Mouse (Mus musculus): ENCODE results near the gene Taf1c. TPM values are rescaled to one million over a fixed set of nuclear protein-coding genes. Genes with fewer than 3 reads are reported as not detected.

Taf1c gene
- polyA plus RNA-seq, 1 experiment from 2014 or later = 15.5 TPM

- H3K9me3 ChIP-seq = no peaks in the 10 kb centered on the region
- WGBS = 87% methylated on average over 7 of the region's 7 CpGs
- peaks cover 1% of the 10 kb centered on the region; the same call in 1 of the 2 replicates for H3K36me3 ChIP-seq
These were observed 13.6 kb downstream of the Taf1c start for GRCm38 (mm10) chr8:119591456-119591855.

GRCm38 (mm10) chr8:119590348-119590747 is 14.7 kb downstream of the Taf1c start:
- no peaks in the 10 kb centered on the region for H3K4me1 ChIP-seq
- no peak overlapping the region for H3K4me3 ChIP-seq
- 80% methylated on average over 14 of the region's 14 CpGs for WGBS
- no peaks in the 10 kb centered on the region for H3K27me3 ChIP-seq
- no peaks in the 10 kb centered on the region for H3K9me3 ChIP-seq
- no peak overlapping the region for H3K4me2 ChIP-seq (replicated peaks)
- no peaks in the 10 kb centered on the region for H3K36me3 ChIP-seq
- H3K27ac ChIP-seq = no peak overlapping the region
- ATAC-seq (ENCODE audit: insufficient number of reproducible peaks, insufficient read depth, low FRiP score, low TSS enrichment) = no peak
- no peak overlapping the region for H3K9ac ChIP-seq

More at GRCm38 (mm10) chr8:119591456-119591855, 13.6 kb downstream of the Taf1c start:
- no peak for ATAC-seq (ENCODE audit: insufficient number of reproducible peaks, insufficient read depth, low FRiP score, low TSS enrichment)
- H3K4me3 ChIP-seq = no peak overlapping the region
- H3K27me3 ChIP-seq = no peaks in the 10 kb centered on the region
- H3K4me2 ChIP-seq (replicated peaks) = no peak overlapping the region
- H3K4me1 ChIP-seq = no peaks in the 10 kb centered on the region
- H3K27ac ChIP-seq = no peak overlapping the region
- H3K9ac ChIP-seq = no peak overlapping the region

GRCm38 (mm10) chr8:119588844-119589243 is 16.2 kb downstream of the Taf1c start:
- Histone ChIP-seq H3K27me3 (no peaks in the 10 kb centered on the region), H3K9ac (no peak overlapping the region), H3K27ac (no peak overlapping the region), H3K36me3 (no peaks in the 10 kb centered on the region), H3K4me3 (no peak overlapping the region), H3K4me2 (replicated peaks) (no peak overlapping the region), H3K9me3 (no peaks in the 10 kb centered on the region), H3K4me1 (no peaks in the 10 kb centered on the region)
- ATAC-seq (ENCODE audit: insufficient number of reproducible peaks, insufficient read depth, low FRiP score, low TSS enrichment) = no peak
- WGBS = 20% methylated on average over 10 of the region's 10 CpGs

GRCm38 (mm10) chr8:119588321-119588720 is 16.7 kb downstream of the Taf1c start:
- no peak for ATAC-seq (ENCODE audit: insufficient number of reproducible peaks, insufficient read depth, low FRiP score, low TSS enrichment)
- no peak overlapping the region for H3K4me2 ChIP-seq (replicated peaks)
- no peak overlapping the region for H3K9ac ChIP-seq
- no peaks in the 10 kb centered on the region for H3K9me3 ChIP-seq
- no peaks in the 10 kb centered on the region for H3K36me3 ChIP-seq
- WGBS = 66% methylated on average over 4 of the region's 4 CpGs
- no peak overlapping the region for H3K4me3 ChIP-seq
- no peaks in the 10 kb centered on the region for H3K27me3 ChIP-seq
- H3K27ac ChIP-seq = no peak overlapping the region
- no peaks in the 10 kb centered on the region for H3K4me1 ChIP-seq

- Histone ChIP-seq H3K4me1 (no peaks in the 10 kb centered on the region), H3K4me2 (replicated peaks) (peak overlapping the region; percentile 53), H3K9ac (no peak overlapping the region), H3K36me3 (no peaks in the 10 kb centered on the region), H3K27me3 (no peaks in the 10 kb centered on the region), H3K27ac (no peak overlapping the region), H3K4me3 (peak overlapping the region; percentile 30), H3K9me3 (no peaks in the 10 kb centered on the region)
- ATAC-seq (ENCODE audit: insufficient number of reproducible peaks, insufficient read depth, low FRiP score, low TSS enrichment) = no peak
- 25% methylated on average over 22 of the region's 24 CpGs for WGBS
These were observed 19.1 kb downstream of the Taf1c start for GRCm38 (mm10) chr8:119585901-119586300.

- 0 out of 2 replicates have a peak, but pooled peaks cover under 1% of the 10 kb centered on the region for H3K4me1 ChIP-seq
- H3K27me3 ChIP-seq = peaks cover 24% of the 10 kb centered on the region
- H3K4me2 ChIP-seq (replicated peaks) = no peak overlapping the region
- ATAC-seq (ENCODE audit: insufficient number of reproducible peaks, insufficient read depth, low FRiP score, low TSS enrichment) = no peak
- H3K9me3 ChIP-seq = no peaks in the 10 kb centered on the region
- no peak overlapping the region for H3K27ac ChIP-seq
- no peak overlapping the region for H3K4me3 ChIP-seq
- H3K9ac ChIP-seq = no peak overlapping the region
- WGBS = 86% methylated on average over 5 of the region's 5 CpGs
- H3K36me3 ChIP-seq = no peaks in the 10 kb centered on the region
These were observed 24.4 kb downstream of the Taf1c start for GRCm38 (mm10) chr8:119580441-119581161.

GRCm38 (mm10) chr8:119579096-119579495 is 25.9 kb downstream of the Taf1c start:
- peaks cover 5% of the 10 kb centered on the region for H3K4me1 ChIP-seq
- ATAC-seq (ENCODE audit: insufficient number of reproducible peaks, insufficient read depth, low FRiP score, low TSS enrichment) = no peak
- H3K9ac ChIP-seq = no peak overlapping the region
- H3K9me3 ChIP-seq = no peaks in the 10 kb centered on the region
- WGBS = 44% methylated on average over 13 of the region's 13 CpGs
- H3K4me3 ChIP-seq = no peak overlapping the region
- no peaks in the 10 kb centered on the region for H3K36me3 ChIP-seq
- no peak overlapping the region for H3K4me2 ChIP-seq (replicated peaks)
- no peak overlapping the region for H3K27ac ChIP-seq
- peaks cover 32% of the 10 kb centered on the region for H3K27me3 ChIP-seq

- peaks cover 34% of the 10 kb centered on the region for H3K27me3 ChIP-seq
- WGBS = 2% methylated on average over 16 of the region's 16 CpGs
These were observed 29.7 kb downstream of the Taf1c start for GRCm38 (mm10) chr8:119575366-119575726.

GRCm38 (mm10) chr8:119574437-119575365 is 30.3 kb downstream of the Taf1c start, which contains the start of the genes Hsdl1 and Dnaaf1:
Hsdl1 (minus strand) TSS chr8:119575183.
Dnaaf1 (plus strand) TSS chr8:119575235.
- H3K27me3 ChIP-seq = peaks cover 33% of the 10 kb centered on the region
- H3K4me2 ChIP-seq (replicated peaks) = peak within 1 kb of the TSS; percentile 98

More at GRCm38 (mm10) chr8:119575366-119575726, 29.7 kb downstream of the Taf1c start:
- H3K9ac ChIP-seq = peak overlapping the region; percentile 77
- no peaks in the 10 kb centered on the region for H3K9me3 ChIP-seq
- peaks cover 17% of the 10 kb centered on the region for H3K4me1 ChIP-seq
- no peak overlapping the region for H3K27ac ChIP-seq
- H3K4me3 ChIP-seq = peak overlapping the region; percentile 80
- peak overlapping the region; percentile 98 for H3K4me2 ChIP-seq (replicated peaks)
- peak; percentile 13; the same call in 1 of the 2 replicates for ATAC-seq (ENCODE audit: insufficient number of reproducible peaks, insufficient read depth, low FRiP score, low TSS enrichment)
- H3K36me3 ChIP-seq = no peaks in the 10 kb centered on the region

GRCm38 (mm10) chr8:119572411-119572810 is 32.6 kb downstream of the Taf1c start:
- no peak for ATAC-seq (ENCODE audit: insufficient number of reproducible peaks, insufficient read depth, low FRiP score, low TSS enrichment)
- Histone ChIP-seq H3K4me2 (replicated peaks) (no peak overlapping the region), H3K4me1 (peaks cover 17% of the 10 kb centered on the region), H3K27me3 (peaks cover 26% of the 10 kb centered on the region), H3K36me3 (no peaks in the 10 kb centered on the region), H3K4me3 (no peak overlapping the region), H3K9ac (no peak overlapping the region), H3K9me3 (no peaks in the 10 kb centered on the region), H3K27ac (no peak overlapping the region)
- WGBS = 93% methylated on average over 4 of the region's 4 CpGs

More at GRCm38 (mm10) chr8:119574437-119575365, 30.3 kb downstream of the Taf1c start, which contains the start of the genes Hsdl1 and Dnaaf1:
- H3K4me1 ChIP-seq = peaks cover 17% of the 10 kb centered on the region
- WGBS = under 1% methylated on average over 81 of the region's 97 CpGs
- H3K9me3 ChIP-seq = no peaks in the 10 kb centered on the region
- ATAC-seq (ENCODE audit: insufficient number of reproducible peaks, insufficient read depth, low FRiP score, low TSS enrichment) = peak; percentile 73
- peak within 1 kb of the TSS; percentile 80 for H3K4me3 ChIP-seq
- H3K36me3 ChIP-seq = no peaks in the 10 kb centered on the region
- peak within 1 kb of the TSS; percentile 37 for H3K27ac ChIP-seq
- H3K9ac ChIP-seq = peak within 1 kb of the TSS; percentile 77

GRCm38 (mm10) chr8:119571135-119571534 is 33.9 kb downstream of the Taf1c start:
- no peak overlapping the region for H3K4me3 ChIP-seq
- peaks cover 6% of the 10 kb centered on the region for H3K36me3 ChIP-seq
- H3K27ac ChIP-seq = no peak overlapping the region
- peaks cover 17% of the 10 kb centered on the region for H3K4me1 ChIP-seq
- no peak overlapping the region for H3K4me2 ChIP-seq (replicated peaks)
- peaks cover 15% of the 10 kb centered on the region; the same call in 1 of the 2 replicates for H3K27me3 ChIP-seq
- ATAC-seq (ENCODE audit: insufficient number of reproducible peaks, insufficient read depth, low FRiP score, low TSS enrichment) = no peak
- WGBS = 87% methylated on average over 6 of the region's 6 CpGs
- H3K9me3 ChIP-seq = no peaks in the 10 kb centered on the region
- H3K9ac ChIP-seq = no peak overlapping the region
